Mouse (Mus musculus): ENCODE measurements around the gene Tmem151a. TPM values are rescaled to one million over a fixed set of nuclear protein-coding genes. Genes with fewer than 3 reads are reported as not detected.
A peak's percentile ranks its signal among the peaks of the same experiment; 100 is the strongest.

Tmem151a gene
- polyA plus RNA-seq, 1 experiment: 10.1 TPM

GRCm38 (mm10) chr19:5051515-5051914, 33.8 kb downstream of the Tmem151a start:
- peaks cover 30% of the 10 kb centered on the region for H3K36me3 ChIP-seq (ENCODE audit: control insufficient read depth, insufficient read depth)
- peak overlapping the region; percentile 95 for H3K4me3 ChIP-seq
- peak overlapping the region; percentile 78 for H3K4me2 ChIP-seq (ENCODE audit: low read depth)
- no peak for TF ChIP-seq TCF12 (IDR thresholded peaks at IDR 0.05; ENCODE audit: insufficient read depth, poor library complexity, severe bottlenecking)
- peak in 1 of 3 experiments; percentile 10 for TF ChIP-seq MYOD1 (IDR thresholded peaks at IDR 0.05; ENCODE audit: control insufficient read depth in 1 of 3, insufficient read length in 2 of 3, low read depth in 2 of 3)
- TF ChIP-seq POLR2AphosphoS2 (IDR thresholded peaks at IDR 0.05; ENCODE audit: insufficient read length, low read depth): peak; percentile 23
- no peak for TF ChIP-seq SRF (IDR thresholded peaks at IDR 0.05; ENCODE audit: control insufficient read depth, insufficient read length, low read depth)
- peak overlapping the region; percentile 74 for H3ac ChIP-seq (ENCODE audit: control insufficient read depth, insufficient read length)
- H3K27me3 ChIP-seq (ENCODE audit: control insufficient read depth, insufficient read depth, insufficient read length): no peaks in the 10 kb centered on the region
- H3K79me2 ChIP-seq (ENCODE audit: control insufficient read depth, insufficient read depth): peaks cover 35% of the 10 kb centered on the region

- TF ChIP-seq POLR2AphosphoS2 (IDR thresholded peaks at IDR 0.05; ENCODE audit: insufficient read length, low read depth) (no peak), TCF3 (IDR thresholded peaks at IDR 0.05; ENCODE audit: insufficient read length, low read depth) (peak; percentile 9), MYOG (IDR thresholded peaks at IDR 0.05; ENCODE audit: control insufficient read depth in 1 of 3, insufficient read depth in 1 of 3, insufficient read length in 2 of 3, low read depth in 2 of 3) (peak in 2 of 3 experiments; percentile 53 to 65), MYOD1 (IDR thresholded peaks at IDR 0.05; ENCODE audit: control insufficient read depth in 1 of 3, insufficient read length in 2 of 3, low read depth in 2 of 3) (peak in 2 of 3 experiments; percentile 35 to 52), CEBPB (IDR thresholded peaks at IDR 0.05; ENCODE audit: insufficient read depth, poor library complexity, severe bottlenecking) (no peak)
- Histone ChIP-seq H3K4me3 (peak overlapping the region; percentile 95), H3ac (ENCODE audit: control insufficient read depth, insufficient read length) (peak overlapping the region; percentile 74), H3K79me2 (ENCODE audit: control insufficient read depth, insufficient read depth) (peaks cover 35% of the 10 kb centered on the region), H3K27me3 (ENCODE audit: control insufficient read depth, insufficient read depth, insufficient read length) (no peaks in the 10 kb centered on the region), H3K4me2 (ENCODE audit: low read depth) (peak overlapping the region; percentile 78), H3K36me3 (ENCODE audit: control insufficient read depth, insufficient read depth) (peaks cover 27% of the 10 kb centered on the region)
Observed at GRCm38 (mm10) chr19:5051031-5051430, 34.3 kb downstream of the Tmem151a start.

GRCm38 (mm10) chr19:5050047-5050905, 35.1 kb downstream of the Tmem151a start, which contains the start of gene Rin1:
Gene Rin1, plus strand, starts transcription at chr19:5050481.
- H3K4me2 ChIP-seq (ENCODE audit: low read depth): peak within 1 kb of the TSS; percentile 78
- no peaks in the 10 kb centered on the region for H3K27me3 ChIP-seq (ENCODE audit: control insufficient read depth, insufficient read depth, insufficient read length)
- peak within 1 kb of the TSS; percentile 74 for H3ac ChIP-seq (ENCODE audit: control insufficient read depth, insufficient read length)
- TF ChIP-seq E2F4 (IDR thresholded peaks at IDR 0.05; ENCODE audit: insufficient read depth) (no peak), MYOG (IDR thresholded peaks at IDR 0.05; ENCODE audit: control insufficient read depth in 1 of 3, insufficient read depth in 1 of 3, insufficient read length in 2 of 3, low read depth in 2 of 3) (peak in 1 of 3 experiments; percentile 55), MAX (IDR thresholded peaks at IDR 0.05; ENCODE audit: low read depth) (no peak), TCF12 (IDR thresholded peaks at IDR 0.05; ENCODE audit: insufficient read depth, poor library complexity, severe bottlenecking) (no peak), REST (IDR thresholded peaks at IDR 0.05; ENCODE audit: insufficient read depth, insufficient read length) (no peak), POLR2A (IDR thresholded peaks at IDR 0.05; ENCODE audit: insufficient read length, low read depth) (peak; percentile 68), MYOD1 (IDR thresholded peaks at IDR 0.05; ENCODE audit: control insufficient read depth in 1 of 3, insufficient read length in 2 of 3, low read depth in 2 of 3) (peak in 2 of 3 experiments; percentile 81 to 90), TCF3 (IDR thresholded peaks at IDR 0.05; ENCODE audit: insufficient read length, low read depth) (no peak), POLR2AphosphoS2 (IDR thresholded peaks at IDR 0.05; ENCODE audit: insufficient read length, low read depth) (peak; percentile 68), USF1 (IDR thresholded peaks at IDR 0.05; ENCODE audit: low read depth) (no peak)
- H3K4me3 ChIP-seq: peak within 1 kb of the TSS; percentile 95
- H3K79me2 ChIP-seq (ENCODE audit: control insufficient read depth, insufficient read depth): peaks cover 35% of the 10 kb centered on the region
- H3K36me3 ChIP-seq (ENCODE audit: control insufficient read depth, insufficient read depth): peaks cover 19% of the 10 kb centered on the region

GRCm38 (mm10) chr19:5049325-5049724, 36.0 kb downstream of the Tmem151a start:
- no peak overlapping the region for H3ac ChIP-seq (ENCODE audit: control insufficient read depth, insufficient read length)
- H3K27me3 ChIP-seq (ENCODE audit: control insufficient read depth, insufficient read depth, insufficient read length): no peaks in the 10 kb centered on the region
- H3K4me3 ChIP-seq: peak overlapping the region; percentile 95
- H3K4me2 ChIP-seq (ENCODE audit: low read depth): no peak overlapping the region
- TF ChIP-seq MAX (IDR thresholded peaks at IDR 0.05; ENCODE audit: low read depth) (no peak), SRF (IDR thresholded peaks at IDR 0.05; ENCODE audit: control insufficient read depth, insufficient read length, low read depth) (no peak), MYOG (IDR thresholded peaks at IDR 0.05; ENCODE audit: control insufficient read depth in 1 of 3, insufficient read depth in 1 of 3, insufficient read length in 2 of 3, low read depth in 2 of 3) (no peak), E2F4 (IDR thresholded peaks at IDR 0.05; ENCODE audit: insufficient read depth) (no peak), POLR2A (IDR thresholded peaks at IDR 0.05; ENCODE audit: insufficient read length, low read depth) (no peak), TCF3 (IDR thresholded peaks at IDR 0.05; ENCODE audit: insufficient read length, low read depth) (no peak), REST (IDR thresholded peaks at IDR 0.05; ENCODE audit: insufficient read depth, insufficient read length) (no peak), TCF12 (IDR thresholded peaks at IDR 0.05; ENCODE audit: insufficient read depth, poor library complexity, severe bottlenecking) (no peak), MYOD1 (IDR thresholded peaks at IDR 0.05; ENCODE audit: control insufficient read depth in 1 of 3, insufficient read length in 2 of 3, low read depth in 2 of 3) (no peak), USF1 (IDR thresholded peaks at IDR 0.05; ENCODE audit: low read depth) (no peak), POLR2AphosphoS2 (IDR thresholded peaks at IDR 0.05; ENCODE audit: insufficient read length, low read depth) (no peak), CEBPB (IDR thresholded peaks at IDR 0.05; ENCODE audit: insufficient read depth, poor library complexity, severe bottlenecking) (no peak)
- peaks cover 10% of the 10 kb centered on the region for H3K36me3 ChIP-seq (ENCODE audit: control insufficient read depth, insufficient read depth)
- H3K79me2 ChIP-seq (ENCODE audit: control insufficient read depth, insufficient read depth): peaks cover 30% of the 10 kb centered on the region
